Mouse (Mus musculus): ENCODE data around the gene Traf4. TPM values are rescaled to one million over a fixed set of nuclear protein-coding genes. Genes with fewer than 3 reads are reported as not detected.

Traf4 gene
- polyA plus RNA-seq, 1 experiment from 2014 or later = 101 TPM

DNA sequence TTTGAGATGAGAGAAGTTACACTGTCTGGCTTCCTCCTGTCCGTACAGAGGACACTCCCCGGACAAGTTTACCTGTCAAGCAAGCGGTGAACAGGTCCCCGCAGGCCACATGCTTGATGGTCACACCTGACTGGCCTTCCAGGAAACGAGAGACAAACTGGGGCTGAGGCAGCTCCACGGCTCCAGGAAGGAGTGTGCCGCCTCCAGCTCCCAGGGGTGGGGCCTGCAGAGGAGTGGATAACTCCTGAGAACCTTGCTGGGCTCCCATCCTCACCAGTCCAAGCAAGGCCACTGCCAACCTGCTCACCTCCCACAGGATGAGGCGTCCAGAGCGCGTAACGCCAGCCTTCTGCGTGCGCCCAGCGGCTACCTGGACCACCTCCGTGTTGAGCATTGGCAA lies 4.9 kb upstream of the Traf4 start:
- ATAC-seq (replicated peaks) = no peak
- Histone ChIP-seq H3K9ac (no peak overlapping the region), H3K36me3 (replicated peaks) (no peaks in the 10 kb centered on the region), H3K9me3 (no peaks in the 10 kb centered on the region), H3K27ac (no peak overlapping the region), H3K4me2 (no peak overlapping the region), H3K4me1 (peaks cover 8% of the 10 kb centered on the region), H3K4me3 (no peak overlapping the region), H3K27me3 (replicated peaks) (no peaks in the 10 kb centered on the region)
- 91% methylated on average over 15 of the region's 15 CpGs for WGBS

DNA sequence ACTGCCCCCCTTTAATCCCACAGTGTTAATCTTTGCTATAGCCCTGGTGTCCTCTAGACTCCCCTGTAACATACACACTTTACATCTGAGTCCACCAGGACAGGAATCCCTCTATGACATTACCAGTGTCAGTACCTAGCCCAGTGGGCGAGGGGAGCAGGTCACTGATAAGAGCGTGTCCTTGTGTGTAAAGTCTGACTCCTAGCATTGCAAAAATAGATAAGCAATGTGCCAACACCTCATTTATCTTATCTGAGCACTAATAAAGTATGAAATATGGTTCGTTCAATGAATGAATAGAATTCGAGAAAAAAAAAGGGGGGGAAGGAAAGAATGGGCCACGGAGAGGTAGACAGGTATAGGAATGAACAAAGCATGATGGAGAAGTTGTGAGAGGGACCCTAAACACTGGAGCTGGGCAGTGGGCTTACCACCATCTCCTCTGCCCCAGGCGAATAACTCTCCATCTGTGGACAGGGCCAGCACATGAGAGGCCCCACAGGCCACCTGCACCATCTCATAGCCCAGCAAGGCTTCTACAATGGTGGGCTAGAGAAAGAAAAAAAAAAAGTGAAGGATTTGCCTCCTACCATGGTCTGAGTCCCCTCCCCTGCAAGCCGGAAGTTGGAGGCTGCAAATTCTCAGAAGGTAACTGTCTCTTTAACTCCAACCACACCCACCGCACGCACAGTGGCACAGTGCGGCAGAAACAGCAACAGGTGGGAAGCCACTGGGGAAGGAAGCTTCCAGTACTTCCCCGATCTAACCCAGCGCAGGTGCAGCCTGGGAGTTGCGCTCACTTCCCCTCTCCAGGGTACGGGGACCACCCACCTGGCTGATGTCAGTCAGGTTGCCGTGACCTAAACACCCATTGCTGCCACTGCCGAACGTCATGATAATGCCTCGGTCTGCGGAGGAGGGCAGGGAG lies 3.4 kb upstream of the Traf4 start:
- Histone ChIP-seq H3K4me3 (no peak overlapping the region), H3K9ac (no peak overlapping the region), H3K36me3 (replicated peaks) (no peaks in the 10 kb centered on the region), H3K27me3 (replicated peaks) (no peaks in the 10 kb centered on the region), H3K27ac (no peak overlapping the region), H3K9me3 (no peaks in the 10 kb centered on the region), H3K4me2 (no peak overlapping the region), H3K4me1 (peaks cover 9% of the 10 kb centered on the region)
- no peak for ATAC-seq (replicated peaks)
- WGBS = 64% methylated on average over 19 of the region's 19 CpGs

DNA sequence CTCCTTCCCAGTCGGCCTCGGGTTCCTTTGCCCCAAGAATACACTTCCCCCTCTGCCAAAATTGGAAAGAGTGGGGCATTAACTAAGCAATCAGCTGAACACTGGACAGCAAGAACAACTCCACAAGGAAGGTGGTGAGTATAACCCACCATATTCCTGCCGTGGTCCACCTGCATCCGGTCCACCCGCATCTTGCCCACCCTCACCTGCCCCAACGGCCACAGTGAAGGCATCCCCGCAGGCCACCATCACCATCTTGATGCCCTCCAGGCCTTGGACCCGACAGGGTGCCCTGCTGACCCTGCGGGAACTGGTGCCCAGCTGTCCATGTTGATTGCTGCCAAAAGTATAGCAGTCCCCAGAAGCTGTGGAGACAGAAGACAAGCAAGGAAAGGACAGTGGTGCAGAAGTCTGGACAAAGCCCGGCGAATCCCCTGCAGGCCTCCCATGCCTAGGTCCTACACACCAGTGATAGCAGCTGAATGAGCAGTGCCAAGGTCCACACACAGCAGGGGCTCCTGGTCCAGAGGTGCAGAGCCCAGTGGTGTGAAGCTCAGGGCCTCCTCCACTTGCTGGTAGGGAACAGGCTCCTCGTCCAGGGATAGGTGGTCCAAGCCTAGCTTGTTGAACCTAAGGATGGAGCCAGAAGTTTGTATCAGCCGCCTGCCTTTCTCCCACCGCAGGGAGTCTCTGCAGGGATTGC lies 2.0 kb upstream of the Traf4 start:
- no peak for ATAC-seq (replicated peaks)
- no peaks in the 10 kb centered on the region for H3K36me3 ChIP-seq (replicated peaks)
- 85% methylated on average over 14 of the region's 14 CpGs for WGBS
- H3K4me2 ChIP-seq = no peak overlapping the region
- H3K27ac ChIP-seq = no peak overlapping the region
- H3K9ac ChIP-seq = no peak overlapping the region
- H3K4me1 ChIP-seq = peaks cover 23% of the 10 kb centered on the region
- H3K27me3 ChIP-seq (replicated peaks) = no peaks in the 10 kb centered on the region
- no peak overlapping the region for H3K4me3 ChIP-seq
- no peaks in the 10 kb centered on the region for H3K9me3 ChIP-seq

DNA sequence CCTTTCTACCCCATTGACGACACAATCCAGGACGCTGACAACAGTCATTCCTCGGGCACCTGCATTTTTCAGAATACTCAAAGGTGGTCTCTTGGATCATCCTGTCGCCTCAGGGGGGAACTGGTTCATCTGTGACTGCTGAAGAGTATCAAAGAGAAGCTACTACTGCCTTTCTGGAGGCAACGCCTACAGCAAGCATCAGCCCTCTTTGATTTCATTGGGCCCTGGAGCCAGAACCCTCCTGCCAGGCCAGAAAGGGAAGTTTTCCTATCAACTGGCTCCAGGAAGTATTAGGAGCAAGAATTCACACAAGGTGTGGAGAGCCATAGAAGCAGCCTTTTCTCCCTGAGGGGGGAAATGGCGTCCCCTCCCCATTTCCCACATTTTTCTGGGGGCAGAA lies 1.3 kb upstream of the Traf4 start:
- H3K4me1 ChIP-seq = peaks cover 31% of the 10 kb centered on the region
- 0 out of 2 replicates have a peak, but pooled peaks cover 3% of the 10 kb centered on the region for H3K36me3 ChIP-seq (replicated peaks)
- no peak overlapping the region for H3K4me3 ChIP-seq
- WGBS = 67% methylated on average over 6 of the region's 6 CpGs
- H3K9ac ChIP-seq = no peak overlapping the region
- H3K27me3 ChIP-seq (replicated peaks) = no peaks in the 10 kb centered on the region
- no peak overlapping the region for H3K27ac ChIP-seq
- ATAC-seq (replicated peaks) = no peak
- no peaks in the 10 kb centered on the region for H3K9me3 ChIP-seq
- no peak overlapping the region for H3K4me2 ChIP-seq

DNA sequence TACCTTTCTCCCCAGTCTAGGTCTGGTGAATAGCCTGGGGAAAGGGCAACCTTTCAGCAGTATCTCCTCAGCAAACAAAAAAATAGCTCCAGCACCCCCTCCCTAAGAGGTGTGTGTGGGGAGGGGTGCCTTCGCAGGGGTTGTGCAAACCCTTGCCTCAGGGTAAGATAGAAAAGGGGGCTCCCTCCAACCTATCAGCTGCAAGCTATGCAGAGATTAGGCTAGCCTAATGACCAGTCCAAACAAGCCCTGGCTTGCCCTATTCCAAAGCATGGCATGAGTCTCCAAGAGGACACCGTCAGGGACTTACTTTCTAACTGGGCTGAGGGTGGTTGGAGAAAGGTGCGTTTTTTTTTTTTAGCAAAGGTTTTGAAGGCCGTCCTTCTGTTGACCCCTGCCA lies 772 bp upstream of the Traf4 start:
- Histone ChIP-seq H3K4me3 (peak overlapping the region; percentile 69), H3K4me2 (peak overlapping the region; percentile 72), H3K27me3 (replicated peaks) (no peaks in the 10 kb centered on the region), H3K36me3 (replicated peaks) (peaks cover 5% of the 10 kb centered on the region), H3K27ac (peak overlapping the region; percentile 92; the same call in 1 of the 2 replicates), H3K9me3 (no peaks in the 10 kb centered on the region), H3K9ac (peak overlapping the region; percentile 95; the same call in 1 of the 2 replicates), H3K4me1 (peaks cover 32% of the 10 kb centered on the region)
- ATAC-seq (replicated peaks) = no peak
- 47% methylated on average over 4 of the region's 4 CpGs for WGBS

DNA sequence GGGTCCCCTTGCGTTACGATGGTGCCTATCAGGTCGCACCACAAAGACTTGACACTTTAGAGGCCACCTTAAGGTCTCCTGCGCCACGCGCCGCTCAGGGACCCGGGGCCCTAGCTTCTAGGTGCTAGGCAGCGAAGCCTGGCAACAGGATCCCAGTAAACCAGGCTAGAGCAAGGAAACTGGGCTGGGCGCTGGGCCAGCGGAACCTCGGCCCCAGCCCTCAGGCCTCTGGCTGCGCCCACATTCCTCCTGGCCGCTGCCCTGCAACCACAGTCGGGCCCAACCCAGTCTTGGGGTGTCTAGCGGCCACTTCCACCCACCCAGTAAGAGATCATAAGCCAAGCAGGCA lies 346 bp upstream of the Traf4 start:
- Histone ChIP-seq H3K9me3 (no peaks in the 10 kb centered on the region), H3K9ac (peak overlapping the region; percentile 95), H3K36me3 (replicated peaks) (peaks cover 9% of the 10 kb centered on the region), H3K4me3 (peak overlapping the region; percentile 69), H3K27ac (peak overlapping the region; percentile 92), H3K4me1 (peaks cover 32% of the 10 kb centered on the region), H3K27me3 (replicated peaks) (no peaks in the 10 kb centered on the region), H3K4me2 (peak overlapping the region; percentile 72)
- WGBS = 3% methylated on average over 16 of the region's 16 CpGs
- peak; percentile 38 for ATAC-seq (replicated peaks)

DNA sequence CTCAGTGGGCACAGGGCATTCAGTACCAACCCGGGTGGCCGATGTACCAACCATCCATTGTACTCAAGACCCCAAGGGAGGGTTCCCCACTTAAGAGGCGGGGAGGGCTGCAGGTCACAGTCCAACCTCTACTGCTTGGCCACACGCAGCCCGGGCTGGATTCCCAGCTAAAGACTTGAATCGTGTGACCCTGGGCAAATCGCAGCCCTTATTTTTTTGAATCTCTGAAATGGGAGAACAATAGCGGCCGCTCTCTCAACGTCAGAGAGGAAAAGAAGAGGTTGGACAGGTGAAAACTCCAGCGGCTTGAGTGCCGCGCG lies 825 bp downstream of the Traf4 start:
- Histone ChIP-seq H3K9ac (peak overlapping the region; percentile 95), H3K36me3 (replicated peaks) (peaks cover 15% of the 10 kb centered on the region), H3K4me3 (peak overlapping the region; percentile 69), H3K4me2 (peak overlapping the region; percentile 72), H3K27me3 (replicated peaks) (no peaks in the 10 kb centered on the region), H3K4me1 (peaks cover 32% of the 10 kb centered on the region), H3K27ac (peak overlapping the region; percentile 92), H3K9me3 (no peaks in the 10 kb centered on the region)
- under 1% methylated on average over 14 of the region's 14 CpGs for WGBS
- peak; percentile 25; the same call in 1 of the 2 replicates for ATAC-seq (replicated peaks)

DNA sequence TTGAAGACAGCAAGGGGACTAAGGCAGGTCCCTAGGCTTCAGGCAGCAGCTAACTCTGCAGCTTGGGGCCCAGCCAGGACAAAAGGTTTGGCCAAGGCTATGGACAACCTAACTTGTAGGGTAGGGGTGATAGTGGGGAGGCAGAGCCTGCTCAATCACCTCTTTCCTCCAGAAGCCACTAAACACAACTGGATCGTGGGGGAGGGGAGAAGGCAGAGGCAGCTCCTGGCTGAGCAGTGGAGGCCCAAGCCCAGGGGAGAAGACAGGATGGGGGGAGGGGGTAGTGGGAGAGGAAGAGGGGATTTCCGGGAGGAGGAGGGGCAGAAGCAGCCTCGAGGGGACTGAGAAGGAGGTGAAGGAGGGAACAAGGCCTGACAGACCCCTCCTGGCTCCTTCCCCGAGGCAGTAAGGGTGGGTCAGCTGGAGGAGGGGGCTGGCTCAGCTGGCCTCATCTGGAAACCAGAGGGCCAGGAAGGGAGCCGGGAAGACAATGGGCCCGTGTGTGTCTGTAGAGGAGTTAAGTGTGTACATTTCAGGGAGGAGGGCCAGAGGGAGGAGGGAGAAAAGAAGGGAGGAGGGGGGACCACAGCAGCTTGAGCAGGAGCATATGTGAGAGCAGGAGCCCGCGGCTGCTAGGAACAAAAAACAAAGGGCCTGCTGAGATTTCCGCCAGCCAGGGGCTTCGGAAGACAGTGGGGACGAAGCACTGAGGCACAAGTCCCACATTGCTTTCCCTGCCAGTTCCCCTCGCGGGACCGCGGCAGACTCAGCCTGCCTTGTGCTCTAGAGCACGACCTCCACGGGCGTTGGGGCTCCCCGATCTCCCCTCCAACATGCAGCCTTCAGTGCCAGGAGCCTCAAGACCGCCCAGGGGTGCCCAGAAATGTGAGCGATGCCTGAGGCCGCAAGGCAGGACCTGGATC lies 1.4 kb downstream of the Traf4 start:
- peak; percentile 18 for ATAC-seq (replicated peaks)
- Histone ChIP-seq H3K9me3 (no peaks in the 10 kb centered on the region), H3K4me2 (peak overlapping the region; percentile 72), H3K36me3 (replicated peaks) (peaks cover 15% of the 10 kb centered on the region), H3K4me1 (peaks cover 33% of the 10 kb centered on the region), H3K27me3 (replicated peaks) (no peaks in the 10 kb centered on the region), H3K4me3 (peak overlapping the region; percentile 69), H3K27ac (peak overlapping the region; percentile 92), H3K9ac (peak overlapping the region; percentile 95)
- WGBS = under 1% methylated on average over 22 of the region's 22 CpGs

DNA sequence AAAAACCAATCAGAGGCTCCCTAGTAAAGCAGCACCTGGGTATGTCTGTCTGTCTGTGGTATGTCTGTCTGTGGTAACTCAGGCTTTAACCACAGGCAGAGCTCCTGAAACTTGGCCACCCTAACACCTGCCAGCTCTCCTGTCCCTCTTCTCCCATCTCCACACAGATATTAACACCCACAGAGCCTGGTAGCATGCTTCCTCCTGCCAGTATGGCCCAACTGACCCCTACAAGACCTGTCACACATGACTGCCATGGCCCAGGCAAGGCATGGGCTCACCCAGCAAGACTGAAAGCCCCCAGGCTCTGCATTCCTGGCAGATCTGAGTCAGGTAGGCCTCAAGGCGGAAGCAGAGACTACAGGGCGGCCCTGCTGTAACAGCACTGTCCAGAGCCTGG lies 2.3 kb downstream of the Traf4 start:
- H3K9ac ChIP-seq = peak overlapping the region; percentile 95
- peaks cover 21% of the 10 kb centered on the region for H3K36me3 ChIP-seq (replicated peaks)
- 86% methylated on average over 2 of the region's 2 CpGs for WGBS
- ATAC-seq (replicated peaks) = no peak
- H3K27ac ChIP-seq = peak overlapping the region; percentile 92
- peak overlapping the region; percentile 72 for H3K4me2 ChIP-seq
- peaks cover 40% of the 10 kb centered on the region for H3K4me1 ChIP-seq
- peak overlapping the region; percentile 69 for H3K4me3 ChIP-seq
- no peaks in the 10 kb centered on the region for H3K27me3 ChIP-seq (replicated peaks)
- H3K9me3 ChIP-seq = no peaks in the 10 kb centered on the region

DNA sequence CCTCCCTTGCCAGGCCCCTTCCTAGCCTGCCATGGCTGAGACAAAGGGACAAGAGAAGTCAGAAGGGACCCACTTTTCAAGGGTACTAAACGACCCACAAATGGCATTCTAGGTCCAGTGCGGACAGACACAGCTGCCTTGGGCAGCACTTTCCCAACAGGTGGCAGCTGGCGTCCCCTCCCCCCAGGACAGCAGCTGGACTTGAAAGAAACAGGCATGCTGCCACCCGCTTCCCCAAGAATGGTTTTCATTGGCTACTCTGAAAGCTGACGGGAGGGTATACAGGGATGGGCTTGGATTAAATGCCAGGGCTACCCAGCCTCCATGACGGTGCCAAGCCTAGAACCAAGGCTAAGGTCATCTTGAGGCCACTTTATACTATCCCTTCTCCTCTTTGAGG lies 2.9 kb downstream of the Traf4 start:
- ATAC-seq (replicated peaks) = no peak
- H3K9ac ChIP-seq = 0 out of 2 replicates have a peak overlapping the region, but pooled peaks have one; percentile 95
- WGBS = 32% methylated on average over 6 of the region's 6 CpGs
- peak overlapping the region; percentile 72 for H3K4me2 ChIP-seq
- H3K4me1 ChIP-seq = peaks cover 40% of the 10 kb centered on the region
- H3K36me3 ChIP-seq (replicated peaks) = peaks cover 24% of the 10 kb centered on the region
- H3K27me3 ChIP-seq (replicated peaks) = no peaks in the 10 kb centered on the region
- peak overlapping the region; percentile 92 for H3K27ac ChIP-seq
- no peaks in the 10 kb centered on the region for H3K9me3 ChIP-seq
- peak overlapping the region; percentile 69 for H3K4me3 ChIP-seq

DNA sequence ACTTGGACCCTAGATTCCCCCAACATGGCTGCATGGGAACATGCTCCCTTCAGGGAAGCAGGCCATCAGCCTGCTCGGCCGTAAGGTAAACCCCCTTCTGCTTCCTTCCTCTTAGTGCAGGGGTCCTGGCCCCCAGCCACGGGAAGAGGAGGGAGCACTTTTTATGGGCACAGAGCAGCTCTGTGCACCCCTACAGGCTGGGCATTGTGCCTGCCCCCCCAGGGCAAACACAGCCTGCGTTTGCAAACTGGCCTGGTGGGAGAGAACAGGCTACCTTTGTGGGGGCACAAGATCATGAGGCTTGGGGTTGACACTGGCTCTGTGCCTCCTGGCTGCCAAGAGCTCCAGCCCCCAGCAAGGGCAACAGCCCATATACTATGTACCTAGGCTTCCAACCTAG lies 3.4 kb downstream of the Traf4 start:
- H3K4me2 ChIP-seq = peak overlapping the region; percentile 72; the same call in 1 of the 2 replicates
- H3K36me3 ChIP-seq (replicated peaks) = peaks cover 24% of the 10 kb centered on the region
- H3K9ac ChIP-seq = no peak overlapping the region
- peak overlapping the region; percentile 92 for H3K27ac ChIP-seq
- WGBS = 68% methylated on average over 4 of the region's 4 CpGs
- H3K27me3 ChIP-seq (replicated peaks) = no peaks in the 10 kb centered on the region
- H3K4me3 ChIP-seq = 0 out of 2 replicates have a peak overlapping the region, but pooled peaks have one; percentile 69
- H3K4me1 ChIP-seq = peaks cover 40% of the 10 kb centered on the region
- ATAC-seq (replicated peaks) = no peak
- H3K9me3 ChIP-seq = no peaks in the 10 kb centered on the region

DNA sequence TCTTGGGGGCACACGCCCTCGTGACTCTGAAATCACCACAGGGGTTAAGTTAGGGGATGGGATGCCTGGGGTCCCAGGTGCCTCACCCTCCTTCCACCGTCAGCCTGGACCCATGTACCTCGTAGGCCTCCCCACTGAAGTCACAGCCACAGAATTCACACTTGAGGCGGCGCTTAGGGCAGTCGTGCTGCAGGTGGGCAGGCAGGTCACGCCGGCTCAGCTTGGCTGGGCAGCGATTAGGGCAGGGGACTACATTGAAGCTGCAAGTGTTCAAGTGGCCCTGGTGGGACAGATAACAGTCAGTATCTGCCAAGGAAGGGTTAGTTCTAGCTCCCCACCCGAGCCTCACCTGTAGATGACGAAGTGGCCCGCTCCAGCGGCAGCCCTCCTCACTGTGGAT lies 4.2 kb downstream of the Traf4 start:
- Histone ChIP-seq H3K27me3 (replicated peaks) (no peaks in the 10 kb centered on the region), H3K4me3 (no peak overlapping the region), H3K9ac (no peak overlapping the region), H3K27ac (no peak overlapping the region), H3K4me1 (peaks cover 38% of the 10 kb centered on the region), H3K4me2 (no peak overlapping the region), H3K9me3 (no peaks in the 10 kb centered on the region), H3K36me3 (replicated peaks) (peaks cover 27% of the 10 kb centered on the region)
- 87% methylated on average over 14 of the region's 14 CpGs for WGBS
- ATAC-seq (replicated peaks) = no peak
